Mouse (Mus musculus) bone marrow, adult 2 months (tissue): ENCODE measurements around the gene Pdk2.

ENCODE experiments used
- CTCF ChIP-seq: fragments of 200-500 bp; IDR thresholded peaks from 2 replicates; pipeline ENCODE4 v1.5.1; 2011; ENCODE audit warnings: low read length, control low read depth; ENCODE audit not compliant: control insufficient read depth, insufficient read depth
- POLR2A ChIP-seq: fragments of 200-500 bp; IDR thresholded peaks from 2 replicates; pipeline ENCODE4 v1.6.1; 2011; ENCODE audit warnings: low read depth, mild to moderate bottlenecking, control low read depth, low read length, borderline replicate concordance; ENCODE audit not compliant: control insufficient read depth

DNA sequence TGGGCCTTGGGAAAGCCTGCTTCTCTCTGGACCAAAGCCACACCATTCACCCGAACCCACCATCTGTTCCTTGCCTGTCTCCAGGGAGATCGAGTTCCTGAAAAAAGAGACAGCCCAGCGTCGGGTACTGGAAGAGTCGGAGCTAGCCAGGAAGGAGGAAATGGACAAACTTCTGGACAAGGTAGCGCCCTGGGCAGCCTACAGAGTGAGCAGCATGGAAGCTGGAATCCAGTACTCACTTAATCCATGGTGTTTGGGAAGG, 36.3 kb downstream of the Pdk2 start:
- no peak for TF ChIP-seq CTCF
- TF ChIP-seq POLR2A = no peak
